Mouse (Mus musculus) liver, postnatal 0 days (tissue): ENCODE results near the gene Tm4sf1. TPM values are rescaled to one million over a fixed set of nuclear protein-coding genes. Genes with fewer than 3 reads are reported as not detected.
A peak's percentile ranks its signal among the peaks of the same experiment; 100 is the strongest.

Source experiments
- ATAC-seq: fragments of 200-750 bp; cut with Nextera tagmentation; 2 replicates; pipeline ENCODE4 v1.8.0; 2017; ENCODE audit warnings: mild to moderate bottlenecking, moderate library complexity
- DNase-seq: peaks from one replicate; pipeline ENCODE4 v3.0.0-alpha.2; 2016
- H3K27ac ChIP-seq: fragments of 300-500 bp; sonication (generic); 2 replicates; pipeline ENCODE4 v1.5.1; 2014; ENCODE audit warnings: antibody characterized with exemption, moderate library complexity, mild to moderate bottlenecking, low read depth
- H3K27me3 ChIP-seq: fragments of 300-500 bp; sonication (generic); 2 replicates; pipeline ENCODE4 v1.6.1; 2014; ENCODE audit warnings: low read length, control low read depth, mixed read lengths; ENCODE audit not compliant: insufficient read depth
- H3K36me3 ChIP-seq: fragments of 300-500 bp; sonication (generic); replicated peaks from 2 replicates; pipeline ENCODE4 v1.6.1; 2014; ENCODE audit warnings: mild to moderate bottlenecking, control low read depth, low read length, moderate library complexity, mixed read lengths; ENCODE audit not compliant: insufficient read depth
- H3K4me1 ChIP-seq: fragments of 300-500 bp; sonication (generic); 2 replicates; pipeline ENCODE4 v1.6.1; 2014; ENCODE audit warnings: antibody characterized with exemption, mild to moderate bottlenecking, control low read depth; ENCODE audit not compliant: insufficient read depth
- H3K4me2 ChIP-seq: fragments of 300-500 bp; sonication (generic); 2 replicates; pipeline ENCODE4 v1.6.1; 2014; ENCODE audit warnings: low read depth, mild to moderate bottlenecking, low read length, moderate library complexity, mixed read lengths
- H3K4me3 ChIP-seq: fragments of 300-500 bp; sonication (generic); 2 replicates; pipeline ENCODE4 v1.5.1; 2014; ENCODE audit warnings: low read depth, low read length
- H3K9ac ChIP-seq: fragments of 300-500 bp; sonication (generic); replicated peaks from 2 replicates; pipeline ENCODE4 v1.6.1; 2014; ENCODE audit warnings: mild to moderate bottlenecking, moderate library complexity
- H3K9me3 ChIP-seq: fragments of 300-500 bp; sonication (generic); 2 replicates; pipeline ENCODE4 v1.6.1; 2016; ENCODE audit warnings: mild to moderate bottlenecking, control low read depth, low read length, mixed read lengths
- CTCF ChIP-seq: sonication (generic); IDR thresholded peaks from 2 replicates; pipeline ENCODE4 v1.5.1; 2016; ENCODE audit warnings: antibody characterized with exemption, low read depth
- EP300 ChIP-seq: IDR thresholded peaks from 2 replicates; pipeline ENCODE4 v1.6.1; 2016; ENCODE audit warnings: antibody characterized with exemption, low read depth, mild to moderate bottlenecking
- WGBS: fragments of 180-500 bp; shearing (Covaris S2); extraction: QIAGEN DNeasy Blood & Tissue Kit; methylation state at CpG from one replicate; pipeline ENCODE4 v1.1.7; 2014; ENCODE audit not compliant: insufficient replicate concordance; 5-methylcytosine and 5-hydroxymethylcytosine counted together
- polyA plus RNA-seq: library from polyadenylated mRNA; unstranded; fragments of >200 nt; fragmentation: Nextera tagmentation; extraction: Ambion mirVana; gene quantifications from 2 replicates; pipeline ENCODE4 v1.2.1, GENCODE M21; 2015

The Tm4sf1 gene
- polyA plus RNA-seq, 1 experiment from 2014 or later, result 26.9 TPM

- no peak for ATAC-seq
- Histone ChIP-seq H3K4me2 (0 out of 2 replicates have a peak overlapping the region, but pooled peaks have one; percentile 4), H3K27ac (no peak overlapping the region), H3K27me3 (no peaks in the 10 kb centered on the region), H3K9ac (no peak overlapping the region), H3K4me3 (no peak overlapping the region), H3K4me1 (peaks cover 7% of the 10 kb centered on the region; the same call in 1 of the 2 replicates), H3K9me3 (no peaks in the 10 kb centered on the region), H3K36me3 (no peaks in the 10 kb centered on the region)
- DNase-seq, result no peak
- 73% methylated on average over 11 of the region's 11 CpGs for WGBS
- no peak for TF ChIP-seq EP300
- TF ChIP-seq CTCF, result peak; percentile 40
Observed at GRCm38 (mm10) chr3:57292826-57293225, 9.0 kb downstream of the Tm4sf1 start.

- WGBS, result 59% methylated on average over 1 of the region's 1 CpGs
- Histone ChIP-seq H3K27me3 (no peaks in the 10 kb centered on the region), H3K4me3 (no peak overlapping the region), H3K9me3 (no peaks in the 10 kb centered on the region), H3K27ac (peak overlapping the region; percentile 46; the same call in 1 of the 2 replicates), H3K36me3 (no peaks in the 10 kb centered on the region), H3K4me2 (no peak overlapping the region), H3K9ac (no peak overlapping the region), H3K4me1 (peaks cover 2% of the 10 kb centered on the region; the same call in 1 of the 2 replicates)
- DNase-seq (no peak), ATAC-seq (no peak)
- TF ChIP-seq EP300, result no peak; the same call in 1 of the 2 replicates
- TF ChIP-seq CTCF, result no peak
Observed at GRCm38 (mm10) chr3:57288944-57289491, 12.8 kb downstream of the Tm4sf1 start.

- no peak for DNase-seq
- no peaks in the 10 kb centered on the region for H3K9me3 ChIP-seq
- TF ChIP-seq CTCF (no peak), EP300 (no peak)
- no peak overlapping the region for H3K9ac ChIP-seq
- no peak overlapping the region for H3K4me2 ChIP-seq
- 32% methylated on average over 7 of the region's 7 CpGs for WGBS
- peaks cover 2% of the 10 kb centered on the region; the same call in 1 of the 2 replicates for H3K4me1 ChIP-seq
- H3K36me3 ChIP-seq, result no peaks in the 10 kb centered on the region
- H3K4me3 ChIP-seq, result no peak overlapping the region
- H3K27me3 ChIP-seq, result no peaks in the 10 kb centered on the region
- ATAC-seq, result peak; percentile 47
- peak overlapping the region; percentile 41 for H3K27ac ChIP-seq
Observed at GRCm38 (mm10) chr3:57287854-57288720, 13.7 kb downstream of the Tm4sf1 start.

- ATAC-seq (peak; percentile 87), DNase-seq (no peak)
- TF ChIP-seq CTCF (no peak), EP300 (no peak)
- Histone ChIP-seq H3K27me3 (no peaks in the 10 kb centered on the region), H3K4me3 (no peak overlapping the region), H3K4me1 (peaks cover 2% of the 10 kb centered on the region; the same call in 1 of the 2 replicates), H3K9ac (no peak overlapping the region), H3K27ac (no peak overlapping the region; the same call in 1 of the 2 replicates), H3K9me3 (no peaks in the 10 kb centered on the region), H3K4me2 (no peak overlapping the region), H3K36me3 (no peaks in the 10 kb centered on the region)
- WGBS, result 38% methylated on average over 4 of the region's 4 CpGs
Observed at GRCm38 (mm10) chr3:57287438-57287837, 14.3 kb downstream of the Tm4sf1 start.

DNA sequence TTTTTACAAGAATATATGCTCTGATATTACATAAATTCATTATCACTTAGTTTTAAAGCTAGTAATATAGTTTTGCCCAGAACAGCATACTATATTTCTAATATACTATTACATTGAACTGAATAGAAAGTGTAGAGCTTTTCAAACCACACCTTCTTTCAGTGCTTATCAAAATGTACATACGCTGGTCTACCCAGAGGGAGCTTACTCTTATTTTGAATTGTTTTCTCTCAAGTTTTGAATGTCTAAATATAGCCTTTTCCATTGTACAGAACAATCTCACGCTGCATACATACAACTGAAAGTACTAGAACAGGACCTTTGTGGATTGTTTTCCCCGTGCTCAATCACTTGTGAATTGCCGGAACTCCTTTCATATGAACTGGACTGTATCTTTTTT is 23.6 kb downstream of the Tm4sf1 start:
- Histone ChIP-seq H3K9me3 (no peaks in the 10 kb centered on the region), H3K9ac (no peak overlapping the region), H3K27me3 (no peaks in the 10 kb centered on the region), H3K27ac (no peak overlapping the region), H3K36me3 (no peaks in the 10 kb centered on the region), H3K4me1 (no peaks in the 10 kb centered on the region), H3K4me2 (no peak overlapping the region), H3K4me3 (no peak overlapping the region)
- WGBS, result 66% methylated on average over 4 of the region's 4 CpGs
- DNase-seq (no peak), ATAC-seq (no peak)
- TF ChIP-seq CTCF, result no peak

DNA sequence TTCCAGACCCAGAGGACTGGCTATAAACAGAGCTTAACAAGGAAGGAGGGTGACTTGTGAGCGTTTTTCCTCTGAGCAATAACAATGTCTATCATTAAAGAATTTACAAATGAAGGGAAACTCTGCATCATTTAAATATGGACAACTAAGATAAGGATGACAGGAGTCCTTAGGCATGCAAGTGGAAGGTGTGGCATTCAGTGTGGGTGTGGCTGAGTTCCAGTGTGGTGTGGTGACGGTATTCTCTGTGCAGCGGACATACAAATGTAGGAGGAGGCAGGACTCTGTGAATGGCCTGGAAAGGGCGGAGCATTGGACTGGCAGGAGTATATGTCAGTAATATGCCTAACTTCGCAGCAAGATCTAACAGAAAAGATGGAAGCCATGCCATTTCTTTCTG is 24.3 kb downstream of the Tm4sf1 start:
- peak; percentile 63 for ATAC-seq
- no peaks in the 10 kb centered on the region for H3K4me1 ChIP-seq
- no peak for TF ChIP-seq EP300
- TF ChIP-seq CTCF, result no peak
- H3K36me3 ChIP-seq, result no peaks in the 10 kb centered on the region
- no peak overlapping the region for H3K4me3 ChIP-seq
- no peak overlapping the region for H3K9ac ChIP-seq
- H3K4me2 ChIP-seq, result no peak overlapping the region
- WGBS, result 69% methylated on average over 5 of the region's 5 CpGs
- no peak overlapping the region for H3K27ac ChIP-seq
- no peak for DNase-seq
- H3K9me3 ChIP-seq, result no peaks in the 10 kb centered on the region
- H3K27me3 ChIP-seq, result no peaks in the 10 kb centered on the region
